Mouse (Mus musculus): ENCODE results near the gene Vps35l. TPM values are rescaled to one million over a fixed set of nuclear protein-coding genes. Genes with fewer than 3 reads are reported as not detected.

Gene Vps35l
- polyA plus RNA-seq, 1 experiment from 2014 or later: 62.6 TPM

DNA sequence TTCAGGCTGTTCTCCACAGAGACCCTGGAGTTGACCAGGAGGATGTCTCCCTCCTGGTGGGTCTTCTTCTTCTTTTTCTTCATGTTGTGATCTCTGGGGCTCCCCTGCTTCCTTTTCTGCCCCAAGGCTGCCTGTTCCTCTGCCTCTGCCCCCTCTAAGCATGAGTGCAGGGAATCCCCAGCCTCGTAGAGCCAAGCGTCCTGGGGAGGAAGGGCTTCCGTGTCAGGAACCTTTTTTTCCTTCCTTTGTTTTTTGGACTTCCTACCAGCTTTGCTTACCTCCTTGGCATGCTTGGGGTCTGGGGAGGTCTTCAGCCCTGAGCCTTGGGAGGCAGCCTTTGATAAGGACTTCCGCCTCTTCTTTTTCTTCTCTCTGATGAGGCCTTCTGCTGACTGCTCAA is 112.6 kb downstream of the Vps35l start:
- ATAC-seq (ENCODE audit: insufficient number of reproducible peaks, insufficient read depth, low FRiP score, low TSS enrichment, low read depth): no peak
- 85% methylated on average over 4 of the region's 4 CpGs for WGBS
- H3K36me3 ChIP-seq: peaks cover 59% of the 10 kb centered on the region

DNA sequence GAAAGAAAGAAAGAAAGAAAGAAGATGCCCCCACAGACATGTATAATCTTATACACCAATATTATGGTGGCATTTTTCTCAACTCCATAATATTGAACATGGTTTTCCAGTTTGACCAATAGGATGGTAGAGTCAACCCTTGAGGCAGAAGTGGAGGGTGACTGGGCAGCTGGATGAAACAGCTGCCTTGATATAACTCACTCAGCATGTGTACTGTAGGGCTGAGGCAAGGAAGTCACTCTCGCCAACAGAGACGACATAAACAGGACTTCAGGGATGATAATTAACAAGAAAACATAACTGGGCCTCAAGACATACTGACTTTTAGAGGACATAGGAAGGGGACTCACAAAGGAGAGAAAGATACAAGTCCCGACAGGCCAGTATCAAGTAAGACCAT is 114.6 kb downstream of the Vps35l start:
- Histone ChIP-seq H3K27me3 (no peaks in the 10 kb centered on the region), H3K36me3 (peaks cover 39% of the 10 kb centered on the region), H3K9ac (peak overlapping the region; percentile 83), H3K4me3 (peak overlapping the region; percentile 86), H3K4me1 (peaks cover 17% of the 10 kb centered on the region), H3K27ac (no peak overlapping the region), H3K9me3 (no peaks in the 10 kb centered on the region), H3K4me2 (peak overlapping the region; percentile 82)
- WGBS: 17% methylated on average over 3 of the region's 3 CpGs
- no peak for ATAC-seq (ENCODE audit: insufficient number of reproducible peaks, insufficient read depth, low FRiP score, low TSS enrichment, low read depth)

More for the DNA sequence above, 112.6 kb downstream of the Vps35l start:
- no peak overlapping the region for H3K4me3 ChIP-seq
- H3K4me1 ChIP-seq: peaks cover 19% of the 10 kb centered on the region
- H3K9ac ChIP-seq: no peak overlapping the region
- no peaks in the 10 kb centered on the region for H3K27me3 ChIP-seq
- no peak overlapping the region for H3K4me2 ChIP-seq
- H3K9me3 ChIP-seq: no peaks in the 10 kb centered on the region
- H3K27ac ChIP-seq: no peak overlapping the region

DNA sequence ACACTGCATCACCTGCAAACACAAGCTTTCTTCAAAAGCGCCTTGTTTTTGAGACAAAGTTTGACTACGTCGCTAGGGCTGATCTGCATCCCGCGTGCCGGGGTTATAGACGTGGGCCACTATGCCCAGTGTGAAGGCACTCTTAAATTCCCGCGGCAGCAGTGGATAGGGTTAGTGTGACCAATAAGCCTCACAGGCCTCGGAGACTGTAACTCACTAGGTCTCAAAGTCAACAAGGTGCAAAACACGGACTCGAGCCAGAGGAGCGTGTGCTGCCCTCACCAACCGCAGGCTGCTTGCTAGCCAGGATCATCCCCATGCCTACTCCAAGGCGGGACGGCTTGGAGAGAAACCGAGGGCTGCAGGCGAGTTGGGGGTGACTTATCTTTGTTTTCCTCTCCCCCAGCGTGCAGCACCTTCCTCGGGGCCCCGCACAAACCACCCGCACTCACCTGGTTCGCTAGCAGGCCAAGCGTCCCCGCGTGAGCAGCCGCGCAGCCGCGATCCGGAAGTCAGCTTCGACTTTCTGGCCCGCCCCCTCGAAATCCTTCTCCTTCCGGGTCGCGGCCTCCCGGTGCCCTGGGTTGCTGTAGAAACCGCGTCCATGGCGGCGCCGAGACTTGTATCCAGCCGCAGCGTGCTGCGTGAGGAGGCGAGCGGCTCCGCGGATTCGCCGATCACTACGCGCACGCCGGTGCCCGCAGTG is 115.3 kb downstream of the Vps35l start, which contains the start of gene Iqck:
Gene Iqck (plus strand): TSS at position 582 of the 706 bp plus-strand sequence.
- peak; percentile 87 for ATAC-seq (ENCODE audit: insufficient number of reproducible peaks, insufficient read depth, low FRiP score, low TSS enrichment, low read depth)
- under 1% methylated on average over 57 of the region's 57 CpGs for WGBS
- peak within 1 kb of the TSS; percentile 69; the same call in 1 of the 2 replicates for H3K27ac ChIP-seq

DNA sequence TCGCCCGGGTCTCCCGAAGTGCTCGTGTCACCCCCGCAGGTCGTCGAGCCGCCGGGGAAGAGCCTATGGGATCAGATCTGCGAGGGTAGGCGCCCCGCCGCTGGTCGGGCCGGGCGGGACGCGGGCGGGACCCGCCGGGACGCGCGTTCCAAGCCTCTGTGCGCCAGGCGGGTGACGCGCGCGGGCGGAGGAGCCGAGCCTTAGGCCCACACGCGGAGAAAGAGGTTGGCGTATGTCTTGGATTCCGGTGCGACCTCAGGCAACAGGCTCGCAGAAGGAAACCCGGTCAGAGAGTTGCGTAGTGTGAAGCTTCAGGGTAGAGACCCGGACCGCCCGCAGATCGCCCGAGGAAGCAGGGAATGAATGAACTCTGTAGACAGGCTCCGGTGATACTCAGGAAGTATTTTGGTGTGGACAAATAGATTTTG is 115.9 kb downstream of the Vps35l start, which contains the start of gene Knop1:
Gene Knop1 (minus strand): TSS at position 378 of the 428 bp plus-strand sequence.
- peak; percentile 75 for ATAC-seq (ENCODE audit: insufficient number of reproducible peaks, insufficient read depth, low FRiP score, low TSS enrichment, low read depth)
- under 1% methylated on average over 46 of the region's 46 CpGs for WGBS
- Histone ChIP-seq H3K27ac (peak within 1 kb of the TSS; percentile 69; the same call in 1 of the 2 replicates), H3K9me3 (no peaks in the 10 kb centered on the region), H3K4me2 (peak within 1 kb of the TSS; percentile 82), H3K4me3 (peak within 1 kb of the TSS; percentile 86), H3K27me3 (no peaks in the 10 kb centered on the region), H3K9ac (peak within 1 kb of the TSS; percentile 83), H3K4me1 (peaks cover 17% of the 10 kb centered on the region), H3K36me3 (peaks cover 26% of the 10 kb centered on the region)

More for the DNA sequence above, 115.3 kb downstream of the Vps35l start, which contains the start of gene Iqck:
- peak within 1 kb of the TSS; percentile 86 for H3K4me3 ChIP-seq
- H3K4me1 ChIP-seq: peaks cover 17% of the 10 kb centered on the region
- H3K4me2 ChIP-seq: peak within 1 kb of the TSS; percentile 82
- H3K36me3 ChIP-seq: peaks cover 32% of the 10 kb centered on the region
- H3K27me3 ChIP-seq: no peaks in the 10 kb centered on the region
- peak within 1 kb of the TSS; percentile 83 for H3K9ac ChIP-seq
- H3K9me3 ChIP-seq: no peaks in the 10 kb centered on the region

DNA sequence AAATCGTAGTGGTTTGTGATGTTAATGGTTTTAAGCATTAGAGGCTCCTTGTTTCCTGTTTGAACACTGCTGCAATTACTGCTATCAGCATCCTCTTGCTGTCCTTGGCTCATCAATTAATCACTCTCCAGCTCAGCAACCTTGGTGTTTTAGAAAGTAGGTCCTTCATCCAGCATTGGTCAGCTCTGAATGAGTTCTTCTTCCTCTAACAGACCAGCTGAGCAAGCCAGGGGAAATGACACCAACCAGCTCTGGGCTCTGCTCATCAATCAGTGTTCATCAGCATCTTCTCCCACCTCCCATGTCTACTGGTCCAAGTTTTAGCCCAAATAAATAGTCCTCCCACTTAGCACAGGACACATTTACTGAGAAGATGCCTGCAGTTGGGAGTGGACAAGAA is 118.6 kb downstream of the Vps35l start:
- H3K4me3 ChIP-seq: no peak overlapping the region
- no peak overlapping the region for H3K27ac ChIP-seq
- no peak for ATAC-seq (ENCODE audit: insufficient number of reproducible peaks, insufficient read depth, low FRiP score, low TSS enrichment, low read depth)
- H3K9me3 ChIP-seq: no peaks in the 10 kb centered on the region
- WGBS: 82% methylated on average over 1 of the region's 1 CpGs
- no peaks in the 10 kb centered on the region for H3K27me3 ChIP-seq
- no peak overlapping the region for H3K9ac ChIP-seq
- H3K4me2 ChIP-seq: no peak overlapping the region
- H3K36me3 ChIP-seq: no peaks in the 10 kb centered on the region; the same call in 1 of the 2 replicates
- peaks cover 17% of the 10 kb centered on the region for H3K4me1 ChIP-seq

DNA sequence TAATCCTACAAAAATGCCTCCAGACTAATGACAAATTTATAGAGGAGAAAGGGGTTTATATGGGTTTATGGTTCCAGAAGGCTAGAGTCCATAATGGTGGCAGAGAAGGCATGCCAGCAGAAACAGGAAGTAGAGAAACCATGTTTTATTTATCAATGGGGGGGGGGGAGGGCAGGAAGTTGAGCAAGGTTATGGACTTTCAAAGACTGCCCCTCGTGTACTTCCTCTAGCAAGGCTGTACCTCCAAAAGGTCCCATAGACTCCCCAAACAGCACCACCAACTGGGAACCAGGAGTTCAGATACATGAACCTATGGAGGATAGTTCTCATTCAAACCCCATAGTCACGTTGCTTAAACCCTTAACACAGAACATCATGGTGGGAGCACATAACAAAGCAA is 125.3 kb downstream of the Vps35l start:
- WGBS: 78% methylated on average over 2 of the region's 2 CpGs
- no peak overlapping the region for H3K27ac ChIP-seq
- H3K4me1 ChIP-seq: no peaks in the 10 kb centered on the region
- H3K4me2 ChIP-seq: no peak overlapping the region
- H3K36me3 ChIP-seq: no peaks in the 10 kb centered on the region
- no peaks in the 10 kb centered on the region for H3K9me3 ChIP-seq
- no peak overlapping the region for H3K4me3 ChIP-seq
- no peaks in the 10 kb centered on the region for H3K27me3 ChIP-seq
- no peak overlapping the region for H3K9ac ChIP-seq
- no peak for ATAC-seq (ENCODE audit: insufficient number of reproducible peaks, insufficient read depth, low FRiP score, low TSS enrichment, low read depth)

DNA sequence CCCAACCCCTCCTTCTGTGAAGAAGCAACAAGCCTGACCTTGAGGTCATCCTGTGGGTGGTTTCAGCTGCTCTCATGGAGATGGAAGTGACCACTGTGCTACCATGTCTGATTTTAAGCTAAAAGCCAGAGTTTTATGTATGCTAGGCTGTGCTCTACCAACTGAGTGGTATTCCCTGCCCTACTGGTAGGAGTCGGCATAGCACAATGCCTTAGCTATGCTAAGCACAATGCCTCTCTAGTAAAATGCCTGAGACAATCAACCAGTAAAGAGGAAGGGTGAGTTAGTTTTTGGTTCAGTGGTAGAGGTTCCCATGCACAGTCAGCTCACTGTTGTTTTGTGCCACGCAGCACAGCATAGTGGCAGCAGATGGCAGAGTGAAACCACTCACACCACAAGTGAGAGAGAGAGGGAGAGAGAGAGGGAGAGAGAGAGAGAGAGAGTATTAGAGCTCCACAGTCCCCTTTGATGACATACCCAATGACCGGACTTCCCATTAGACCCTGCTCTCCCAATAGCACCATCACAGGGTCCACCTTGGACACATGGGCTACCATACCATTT is 139.5 kb downstream of the Vps35l start:
- ATAC-seq (ENCODE audit: insufficient number of reproducible peaks, insufficient read depth, low FRiP score, low TSS enrichment, low read depth): no peak; the same call in 1 of the 2 replicates
- H3K4me3 ChIP-seq: no peak overlapping the region
- H3K9me3 ChIP-seq: no peaks in the 10 kb centered on the region; the same call in 1 of the 2 replicates
- peaks cover 19% of the 10 kb centered on the region for H3K4me1 ChIP-seq
- no peak overlapping the region for H3K9ac ChIP-seq
- 76% methylated on average over 3 of the region's 3 CpGs for WGBS
- H3K27me3 ChIP-seq: no peaks in the 10 kb centered on the region
- peak overlapping the region; percentile 64; the same call in 1 of the 2 replicates for H3K27ac ChIP-seq
- H3K36me3 ChIP-seq: no peaks in the 10 kb centered on the region
- H3K4me2 ChIP-seq: no peak overlapping the region

DNA sequence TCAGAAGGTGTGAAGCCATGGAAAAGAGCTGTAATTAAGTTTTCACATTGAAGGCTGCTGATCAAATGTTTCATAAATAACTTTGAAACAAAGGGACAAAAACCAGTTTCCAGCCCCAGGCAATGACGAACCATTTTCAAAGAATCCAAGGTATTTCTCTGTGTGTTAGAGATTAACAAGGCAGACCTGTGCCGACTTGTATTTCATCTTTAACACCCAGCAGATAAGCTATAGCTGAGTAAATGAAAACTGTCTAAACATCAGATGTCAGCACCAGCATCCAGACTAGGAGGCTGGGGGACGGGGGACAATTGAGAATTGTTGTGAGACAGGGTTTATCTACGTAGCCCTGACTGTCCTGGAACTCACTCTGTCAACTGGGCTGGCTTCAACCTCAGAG is 143.9 kb downstream of the Vps35l start:
- Histone ChIP-seq H3K27me3 (no peaks in the 10 kb centered on the region), H3K9me3 (no peaks in the 10 kb centered on the region; the same call in 1 of the 2 replicates), H3K4me2 (no peak overlapping the region), H3K36me3 (no peaks in the 10 kb centered on the region), H3K4me1 (peaks cover 33% of the 10 kb centered on the region), H3K27ac (peak overlapping the region; percentile 33; the same call in 1 of the 2 replicates), H3K9ac (no peak overlapping the region), H3K4me3 (no peak overlapping the region)
- ATAC-seq (ENCODE audit: insufficient number of reproducible peaks, insufficient read depth, low FRiP score, low TSS enrichment, low read depth): no peak
- WGBS: 63% methylated on average over 4 of the region's 4 CpGs

DNA sequence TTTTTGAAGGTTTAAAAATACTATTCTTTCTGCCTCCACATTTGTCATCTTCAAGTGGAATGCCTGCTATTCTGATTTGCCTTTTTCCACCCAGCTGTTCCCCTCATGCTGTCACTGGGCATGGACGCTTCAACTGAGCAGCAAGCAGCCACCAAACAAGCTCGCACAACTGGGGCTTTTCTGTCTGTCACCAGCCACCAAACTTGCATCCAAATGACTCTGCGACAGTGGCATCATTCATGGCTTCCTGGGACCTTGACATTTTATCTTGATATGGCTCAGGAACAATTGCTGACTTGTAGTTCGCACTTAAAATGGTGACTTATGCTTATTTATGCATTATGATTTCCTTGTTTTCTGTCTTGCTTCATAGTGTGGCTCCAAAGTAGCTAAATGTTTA is 144.9 kb downstream of the Vps35l start:
- 77% methylated on average over 4 of the region's 4 CpGs for WGBS
- H3K27me3 ChIP-seq: no peaks in the 10 kb centered on the region
- no peak overlapping the region for H3K4me2 ChIP-seq
- no peak overlapping the region for H3K9ac ChIP-seq
- no peaks in the 10 kb centered on the region; the same call in 1 of the 2 replicates for H3K9me3 ChIP-seq
- ATAC-seq (ENCODE audit: insufficient number of reproducible peaks, insufficient read depth, low FRiP score, low TSS enrichment, low read depth): no peak
- no peaks in the 10 kb centered on the region for H3K36me3 ChIP-seq
- no peak overlapping the region for H3K4me3 ChIP-seq
- H3K4me1 ChIP-seq: peaks cover 34% of the 10 kb centered on the region
- no peak overlapping the region for H3K27ac ChIP-seq

DNA sequence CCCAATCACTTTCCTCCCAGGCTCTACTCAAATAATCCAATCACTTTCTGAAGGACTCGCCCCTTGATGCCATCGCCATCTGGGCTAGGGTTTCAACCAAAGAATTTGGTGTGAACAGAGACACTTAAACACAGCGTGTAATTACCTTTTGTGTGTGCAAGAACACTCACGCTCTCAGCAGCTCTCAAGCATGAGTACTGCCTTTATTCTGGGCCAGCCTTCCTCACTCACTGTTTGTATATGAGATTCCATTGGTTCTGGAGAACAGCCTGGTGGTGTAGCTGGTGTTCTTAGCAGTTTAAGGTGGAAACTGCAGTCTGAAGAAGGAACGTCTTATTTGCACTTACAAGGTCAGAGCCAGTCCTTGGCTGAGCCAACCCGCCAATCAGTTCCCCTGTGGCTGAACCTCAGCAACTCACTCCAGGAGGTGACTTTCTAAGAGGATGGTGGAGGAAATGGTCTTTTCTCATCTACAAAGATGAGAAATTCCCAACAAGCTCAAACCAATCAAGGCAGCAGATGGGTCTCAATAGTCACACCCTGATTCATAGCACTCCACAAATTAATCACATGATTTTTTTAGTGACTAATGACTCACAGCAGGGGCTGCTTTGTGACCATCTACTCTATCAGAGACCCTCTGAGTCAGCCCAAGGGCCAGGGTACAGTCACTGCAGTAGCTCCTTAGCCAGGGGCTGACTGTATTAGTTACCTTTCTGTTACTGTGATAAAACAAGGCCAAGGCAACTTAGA is 147.5 kb downstream of the Vps35l start:
- no peak for ATAC-seq (ENCODE audit: insufficient number of reproducible peaks, insufficient read depth, low FRiP score, low TSS enrichment, low read depth)
- H3K4me1 ChIP-seq: peaks cover 31% of the 10 kb centered on the region
- no peaks in the 10 kb centered on the region; the same call in 1 of the 2 replicates for H3K9me3 ChIP-seq
- no peaks in the 10 kb centered on the region for H3K27me3 ChIP-seq
- H3K4me3 ChIP-seq: no peak overlapping the region
- WGBS: 29% methylated on average over 6 of the region's 6 CpGs
- H3K36me3 ChIP-seq: no peaks in the 10 kb centered on the region
- H3K4me2 ChIP-seq: no peak overlapping the region
- H3K27ac ChIP-seq: peak overlapping the region; percentile 0; the same call in 1 of the 2 replicates
- no peak overlapping the region for H3K9ac ChIP-seq

DNA sequence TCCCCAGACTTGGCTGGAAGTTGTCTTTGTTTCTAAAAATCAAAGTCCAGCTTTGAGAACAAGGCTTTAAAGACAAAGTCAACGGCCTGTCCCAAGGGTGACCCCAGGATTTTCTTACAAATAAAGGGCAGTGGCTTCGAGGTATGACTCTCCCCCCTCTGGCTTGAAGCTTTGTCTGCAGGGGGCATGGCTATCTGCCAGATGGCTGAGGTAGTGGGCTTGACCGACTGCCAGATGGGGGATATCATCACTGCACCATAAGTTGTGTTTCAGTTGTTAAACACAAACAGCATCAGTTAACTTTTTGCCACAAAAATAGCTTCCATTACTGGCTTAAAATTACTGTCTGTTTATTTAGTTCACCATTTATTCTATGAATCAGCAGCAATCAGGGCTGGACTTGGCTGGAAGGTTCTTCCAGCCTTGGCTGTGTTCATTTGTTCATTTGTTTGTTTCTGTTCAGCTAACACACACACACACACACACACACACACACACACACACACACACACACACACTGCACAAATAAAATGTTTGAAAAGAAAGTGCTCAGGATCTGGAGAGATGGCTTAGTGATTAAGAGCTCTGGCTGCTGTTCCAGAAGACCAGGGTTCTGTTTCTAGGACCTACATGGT is 149.1 kb downstream of the Vps35l start:
- no peak for ATAC-seq (ENCODE audit: insufficient number of reproducible peaks, insufficient read depth, low FRiP score, low TSS enrichment, low read depth)
- H3K9ac ChIP-seq: no peak overlapping the region
- H3K4me2 ChIP-seq: no peak overlapping the region
- no peaks in the 10 kb centered on the region for H3K36me3 ChIP-seq
- 13% methylated on average over 3 of the region's 3 CpGs for WGBS
- no peak overlapping the region for H3K4me3 ChIP-seq
- peak overlapping the region; percentile 28 for H3K27ac ChIP-seq
- H3K4me1 ChIP-seq: peaks cover 22% of the 10 kb centered on the region
- no peaks in the 10 kb centered on the region for H3K27me3 ChIP-seq
- no peaks in the 10 kb centered on the region; the same call in 1 of the 2 replicates for H3K9me3 ChIP-seq
